Mouse (Mus musculus): ENCODE data around the gene Ankmy1.
A peak's percentile ranks its signal among the peaks of the same experiment; 100 is the strongest.

The Ankmy1 gene

GRCm38 (mm10) chr1:92902786-92903185, at the start of gene Ankmy1:
TSS of gene Ankmy1 (minus strand) at chr1:92902906.
- no peak for DNase-seq (ENCODE audit: low read depth)

DNA sequence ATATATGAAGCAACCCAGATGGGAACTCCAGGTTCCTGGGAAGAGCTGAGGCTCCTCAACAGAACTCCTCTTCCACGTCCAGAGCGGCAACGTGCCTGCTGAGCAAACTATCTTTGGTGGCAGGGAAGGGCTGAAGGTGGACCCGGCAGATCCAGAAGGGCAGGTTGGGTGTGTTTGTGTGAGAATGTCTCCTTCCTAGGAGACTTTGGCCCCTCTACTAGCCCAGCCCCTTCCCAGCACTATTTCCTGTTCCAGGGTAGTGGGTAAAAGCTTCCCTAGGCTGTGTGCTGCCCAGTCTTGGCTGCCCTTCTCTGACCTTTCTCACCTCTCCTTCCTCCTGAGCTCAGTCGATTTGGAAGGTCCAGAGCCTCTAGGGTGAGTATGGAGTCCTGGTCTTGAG, 47.9 kb upstream of the Ankmy1 start, which contains the start of gene Gpr35:
Gene Gpr35 (plus strand): TSS at position 259 of the 400 bp plus-strand sequence.
- no peak for DNase-seq (ENCODE audit: low read depth)

DNA sequence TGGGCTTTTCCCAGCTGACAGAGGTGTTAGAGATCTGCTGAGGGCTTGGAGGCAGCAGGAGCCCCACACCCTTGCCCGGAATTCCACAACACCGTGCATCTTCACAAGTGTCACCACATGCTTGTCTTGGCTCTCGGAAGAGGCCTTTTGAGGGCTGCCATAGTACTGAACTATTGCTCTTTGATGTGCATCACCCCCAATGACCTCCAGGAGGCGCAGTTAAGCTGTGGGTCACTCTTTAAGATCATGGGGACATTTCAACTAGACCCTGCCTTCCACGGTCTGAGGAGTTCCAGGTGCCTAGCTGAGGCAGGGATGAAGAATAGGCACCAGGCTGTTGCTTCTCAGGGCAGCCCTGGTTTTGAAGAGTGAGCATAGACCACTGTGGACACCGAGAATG, 46.7 kb upstream of the Ankmy1 start:
- DNase-seq (ENCODE audit: low read depth): peak; percentile 42

GRCm38 (mm10) chr1:92947966-92948365, 45.3 kb upstream of the Ankmy1 start:
- DNase-seq (ENCODE audit: low read depth): no peak

GRCm38 (mm10) chr1:92943219-92943989, 40.7 kb upstream of the Ankmy1 start:
- no peak for DNase-seq (ENCODE audit: low read depth)

DNA sequence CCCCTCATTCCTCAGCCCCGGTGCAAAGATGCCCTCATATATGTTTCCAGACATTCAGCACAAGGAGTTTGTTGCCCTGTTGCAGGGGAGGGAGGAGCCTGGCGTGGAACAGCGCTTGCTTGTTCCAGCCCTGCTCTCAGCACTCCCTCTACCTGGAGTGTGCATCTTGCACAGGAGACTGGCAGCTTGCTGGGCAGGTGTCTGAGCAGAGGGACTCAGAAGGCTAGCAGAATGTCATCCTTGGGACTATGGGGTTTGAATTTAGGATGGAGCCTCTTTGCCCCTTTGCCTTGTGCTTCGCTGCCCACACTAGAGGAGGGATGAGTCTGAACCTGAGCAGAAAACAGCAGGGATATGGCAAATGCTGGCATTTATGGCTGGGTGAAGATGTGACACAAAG, 37.0 kb upstream of the Ankmy1 start:
- DNase-seq (ENCODE audit: low read depth): no peak

DNA sequence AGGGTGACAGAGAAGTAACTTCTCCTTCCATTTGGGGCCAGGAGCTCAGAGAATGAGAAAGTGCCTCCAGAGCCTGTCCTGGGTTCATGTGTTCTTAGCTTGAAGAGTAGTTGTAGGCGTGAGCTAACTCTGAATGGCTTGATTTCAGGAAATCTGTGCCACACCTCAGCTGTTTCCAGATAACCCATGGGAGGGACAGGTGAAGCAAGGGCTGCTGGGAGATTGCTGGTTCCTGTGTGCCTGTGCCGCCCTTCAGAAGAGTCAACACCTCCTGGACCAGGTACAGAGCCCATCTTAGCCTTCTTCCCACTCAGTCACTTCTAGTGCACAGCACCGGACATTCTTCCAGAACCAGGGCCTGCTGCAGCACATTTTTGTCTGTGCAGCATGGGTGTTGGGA, 35.1 kb upstream of the Ankmy1 start:
- DNase-seq (ENCODE audit: low read depth): no peak

DNA sequence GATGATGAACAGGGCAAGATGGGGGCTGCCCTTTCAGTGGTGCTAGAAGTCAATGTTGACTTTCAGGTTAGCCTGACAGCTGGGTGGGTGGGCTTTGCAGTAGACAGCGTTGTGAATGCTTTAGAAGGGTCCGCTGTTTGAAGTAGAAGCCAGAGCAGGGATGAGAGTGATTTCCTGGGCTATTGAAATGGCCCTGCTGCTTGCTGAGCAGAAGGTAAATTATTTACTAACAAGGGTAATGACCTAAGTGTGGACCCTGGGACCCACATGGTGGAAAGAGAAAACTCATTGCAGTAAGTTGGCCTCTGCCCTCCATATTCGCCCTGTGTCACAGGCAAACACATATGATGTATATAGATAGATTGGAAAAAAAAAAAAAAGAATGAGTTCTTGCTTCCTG, 33.8 kb upstream of the Ankmy1 start:
- DNase-seq (ENCODE audit: low read depth): no peak

GRCm38 (mm10) chr1:92935977-92936376, 33.3 kb upstream of the Ankmy1 start:
- peak; percentile 33 for DNase-seq (ENCODE audit: low read depth)

GRCm38 (mm10) chr1:92935054-92935962, 32.6 kb upstream of the Ankmy1 start:
- peak; percentile 86 for DNase-seq (ENCODE audit: low read depth)

GRCm38 (mm10) chr1:92934182-92934827, 31.6 kb upstream of the Ankmy1 start, which contains the start of gene Capn10:
TSS of gene Capn10 (plus strand) at chr1:92934376.
- DNase-seq (ENCODE audit: low read depth): peak; percentile 99

GRCm38 (mm10) chr1:92933611-92934010, 30.9 kb upstream of the Ankmy1 start:
- peak; percentile 56 for DNase-seq (ENCODE audit: low read depth)

GRCm38 (mm10) chr1:92930171-92930706, 27.5 kb upstream of the Ankmy1 start:
- DNase-seq (ENCODE audit: low read depth): no peak

DNA sequence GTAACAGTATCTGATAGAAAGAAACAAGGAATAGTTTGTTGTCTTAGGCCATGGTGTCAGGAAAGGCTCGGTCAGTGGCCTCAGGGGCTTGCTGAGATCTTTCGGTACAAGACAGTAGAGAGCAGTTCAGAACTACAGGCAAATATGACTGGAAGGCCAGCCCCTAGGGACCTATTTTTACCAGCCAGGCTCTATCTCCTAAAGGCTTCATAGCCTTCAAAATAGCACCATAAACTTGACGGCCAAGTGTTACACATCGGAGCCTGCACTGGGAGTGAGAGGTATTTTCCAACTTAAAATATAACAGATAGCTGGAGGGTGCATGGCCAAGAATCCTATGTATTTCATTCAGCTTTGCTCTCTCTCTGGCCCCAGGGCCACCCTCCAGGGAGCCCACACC, 18.8 kb upstream of the Ankmy1 start:
- DNase-seq (ENCODE audit: low read depth): no peak

DNA sequence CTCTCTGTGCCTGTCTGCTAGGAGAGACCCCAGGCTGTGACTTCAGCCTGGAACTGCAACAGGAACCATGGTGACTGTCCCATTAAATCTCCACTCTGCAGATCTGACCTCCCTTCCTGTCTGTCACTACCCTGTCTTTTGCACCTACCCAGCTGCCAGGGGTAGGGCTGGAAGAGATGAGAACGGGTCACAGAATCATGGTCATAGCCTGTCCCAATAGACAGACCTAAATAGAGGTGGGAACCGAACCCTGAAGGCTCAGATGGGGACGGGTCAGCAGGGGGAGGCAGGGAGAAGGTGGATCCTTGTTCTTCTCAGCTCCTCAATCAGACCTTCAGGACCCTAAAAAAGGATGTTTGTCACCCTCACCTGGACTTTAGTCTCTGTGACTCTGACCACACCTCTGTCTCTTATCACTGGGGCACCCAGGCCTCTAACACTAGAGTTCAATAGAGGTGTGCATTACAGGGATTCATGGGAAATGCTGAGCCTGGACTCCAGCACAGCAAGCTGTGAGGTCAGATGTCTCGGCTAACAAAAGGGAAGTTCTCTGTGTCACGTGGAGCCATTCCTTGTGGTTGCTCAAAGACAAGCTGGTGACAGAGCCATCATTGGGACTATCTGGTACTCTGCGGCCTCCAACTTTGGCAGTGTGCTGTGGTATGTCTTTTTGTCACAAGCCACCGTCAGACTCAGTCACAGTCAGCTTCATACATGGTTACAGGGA, 17.9 kb upstream of the Ankmy1 start:
- peak; percentile 33 for DNase-seq (ENCODE audit: low read depth)

DNA sequence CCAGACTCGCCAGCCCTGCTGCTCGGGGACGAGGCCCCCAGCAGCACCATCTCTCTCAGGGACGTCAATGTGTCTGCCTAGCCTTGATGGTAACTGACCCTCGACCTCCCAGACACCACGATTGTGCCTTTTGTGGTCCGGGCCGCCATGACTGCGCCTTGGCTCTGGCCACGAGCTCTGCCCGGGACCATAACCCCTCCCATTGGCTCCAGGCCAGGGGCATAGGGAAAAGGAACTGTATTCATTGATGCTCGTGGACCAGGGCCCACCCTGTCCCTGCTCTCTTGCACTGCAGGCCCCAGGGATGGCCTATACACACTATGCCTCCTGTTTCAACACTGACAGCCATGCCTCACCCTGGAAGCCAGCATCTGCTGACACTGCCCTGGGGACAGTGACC, 17.1 kb upstream of the Ankmy1 start:
- DNase-seq (ENCODE audit: low read depth): peak; percentile 6

DNA sequence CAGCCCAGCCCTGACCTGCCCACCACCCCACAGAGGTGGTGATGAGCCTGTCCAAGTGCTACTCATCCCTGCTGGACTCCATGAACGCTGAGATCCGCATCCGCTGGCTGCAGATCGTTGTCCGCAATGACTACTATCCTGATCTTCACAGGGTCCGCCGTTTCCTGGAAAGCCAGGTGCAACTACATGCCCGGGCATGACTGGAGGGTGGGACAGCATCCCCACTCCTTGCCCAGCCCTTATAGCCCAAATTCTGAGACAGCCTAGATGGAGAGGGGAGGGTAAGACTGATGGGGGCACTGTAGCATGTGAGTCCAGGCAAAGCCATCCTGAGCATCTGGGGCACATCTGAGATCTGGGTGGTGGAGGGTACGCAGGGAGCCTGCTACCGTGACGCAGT, 16.4 kb upstream of the Ankmy1 start:
- no peak for DNase-seq (ENCODE audit: low read depth)

GRCm38 (mm10) chr1:92916725-92917124, 14.0 kb upstream of the Ankmy1 start:
- no peak for DNase-seq (ENCODE audit: low read depth)

GRCm38 (mm10) chr1:92914993-92915392, 12.3 kb upstream of the Ankmy1 start:
- no peak for DNase-seq (ENCODE audit: low read depth)

- DNase-seq (ENCODE audit: low read depth): no peak
Observed at GRCm38 (mm10) chr1:92914239-92914638, 11.5 kb upstream of the Ankmy1 start.

- peak; percentile 31 for DNase-seq (ENCODE audit: low read depth)
Observed at GRCm38 (mm10) chr1:92912286-92912685, 9.6 kb upstream of the Ankmy1 start.

Data from 416B (cell line).